Mouse (Mus musculus) lung, adult 18-20 months (tissue): ENCODE measurements at regions not wholly inside any gene's neighbourhood (a gene's known extent, or its start where the extent isn't known, plus 50 kb on each side); places are given as distances from the start of the nearest gene placed in this dataset.
A peak's percentile ranks its signal among the peaks of the same experiment; 100 is the strongest.

ENCODE experiments used
- DNase-seq, 2 experiments: peaks; one replicate each; pipeline ENCODE4 v3.0.0; 2022; ENCODE audit warnings: mixed read lengths in 2 of 2

- no peak for DNase-seq
These were observed 362.4 kb upstream of the Gm38303 start for GRCm38 (mm10) chr3:10697698-10698452.

GRCm38 (mm10) chr3:10685501-10685951 lies 350.0 kb upstream of the Gm38303 start:
- DNase-seq: no peak

- DNase-seq: peak in 1 of 2 experiments; percentile 3
These were observed 349.5 kb upstream of the Gm38303 start for GRCm38 (mm10) chr3:10684885-10685500.

GRCm38 (mm10) chr3:10681938-10682337 lies 346.5 kb upstream of the Gm38303 start:
- DNase-seq: no peak

GRCm38 (mm10) chr3:10647975-10648511 lies 312.6 kb upstream of the Gm38303 start:
- DNase-seq: no peak
